Mouse (Mus musculus): ENCODE measurements around the gene Abhd16b.

- TF ChIP-seq CTCF (IDR thresholded peaks at IDR 0.05; ENCODE audit: control insufficient read depth, insufficient read depth, insufficient read length) (no peak), MYOD1 (IDR thresholded peaks at IDR 0.05; ENCODE audit: control insufficient read depth, insufficient read length, low read depth) (no peak), MYOG (IDR thresholded peaks at IDR 0.05; ENCODE audit: control insufficient read depth, extremely low read depth, insufficient read length) (no peak), FOSL1 (IDR thresholded peaks at IDR 0.05; ENCODE audit: insufficient read depth, low read length, poor library complexity, severe bottlenecking) (no peak), USF1 (IDR thresholded peaks at IDR 0.05; ENCODE audit: low read depth) (no peak), MAX (IDR thresholded peaks at IDR 0.05) (no peak), CEBPB (IDR thresholded peaks at IDR 0.05; ENCODE audit: low read depth) (no peak)
These were observed 5.4 kb upstream of the Abhd16b start for GRCm38 (mm10) chr2:181487338-181488277.
